Mouse (Mus musculus) bone marrow, adult 2 months (tissue): ENCODE data around the gene Srrm4. TPM values are rescaled to one million over a fixed set of nuclear protein-coding genes. Genes with fewer than 3 reads are reported as not detected.

ENCODE experiments used
- H3K27ac ChIP-seq: fragments of 200-500 bp; 2 replicates; pipeline ENCODE4 v1.5.1; 2012; ENCODE audit warnings: low read depth, mild to moderate bottlenecking, control low read depth, inconsistent platforms, low read length; ENCODE audit not compliant: control insufficient read depth, poor library complexity, insufficient read depth
- H3K4me1 ChIP-seq: fragments of 200-500 bp; 2 replicates; pipeline ENCODE4 v1.6.1; 2011; ENCODE audit warnings: low read length; ENCODE audit not compliant: control insufficient read depth, insufficient read depth
- H3K4me3 ChIP-seq: fragments of 200-500 bp; replicated peaks from 2 replicates; pipeline ENCODE3; 2011; ENCODE audit warnings: mild to moderate bottlenecking, low read depth, low read length, control low read depth; ENCODE audit not compliant: control insufficient read depth
- CTCF ChIP-seq: fragments of 200-500 bp; IDR thresholded peaks from 2 replicates; pipeline ENCODE4 v1.5.1; 2011; ENCODE audit warnings: low read length, control low read depth; ENCODE audit not compliant: control insufficient read depth, insufficient read depth
- POLR2A ChIP-seq: fragments of 200-500 bp; IDR thresholded peaks from 2 replicates; pipeline ENCODE4 v1.6.1; 2011; ENCODE audit warnings: low read depth, mild to moderate bottlenecking, control low read depth, low read length, borderline replicate concordance; ENCODE audit not compliant: control insufficient read depth
- WGBS: fragments of 180-500 bp; shearing (Covaris S2); methylation state at CpG from one replicate; pipeline ENCODE4 v1.1.7; 2018; 5-methylcytosine and 5-hydroxymethylcytosine counted together
- polyA plus RNA-seq: library from polyadenylated mRNA; stranded (reverse); fragments of >200 nt; gene quantifications from 2 replicates; pipeline ENCODE4 v1.2.4, GENCODE M21; 2011; ENCODE audit warnings: low replicate concordance; ENCODE audit not compliant: missing spikeins, insufficient read depth, insufficient read length

Srrm4 gene
- polyA plus RNA-seq, 1 experiment, result 0.30 TPM

DNA sequence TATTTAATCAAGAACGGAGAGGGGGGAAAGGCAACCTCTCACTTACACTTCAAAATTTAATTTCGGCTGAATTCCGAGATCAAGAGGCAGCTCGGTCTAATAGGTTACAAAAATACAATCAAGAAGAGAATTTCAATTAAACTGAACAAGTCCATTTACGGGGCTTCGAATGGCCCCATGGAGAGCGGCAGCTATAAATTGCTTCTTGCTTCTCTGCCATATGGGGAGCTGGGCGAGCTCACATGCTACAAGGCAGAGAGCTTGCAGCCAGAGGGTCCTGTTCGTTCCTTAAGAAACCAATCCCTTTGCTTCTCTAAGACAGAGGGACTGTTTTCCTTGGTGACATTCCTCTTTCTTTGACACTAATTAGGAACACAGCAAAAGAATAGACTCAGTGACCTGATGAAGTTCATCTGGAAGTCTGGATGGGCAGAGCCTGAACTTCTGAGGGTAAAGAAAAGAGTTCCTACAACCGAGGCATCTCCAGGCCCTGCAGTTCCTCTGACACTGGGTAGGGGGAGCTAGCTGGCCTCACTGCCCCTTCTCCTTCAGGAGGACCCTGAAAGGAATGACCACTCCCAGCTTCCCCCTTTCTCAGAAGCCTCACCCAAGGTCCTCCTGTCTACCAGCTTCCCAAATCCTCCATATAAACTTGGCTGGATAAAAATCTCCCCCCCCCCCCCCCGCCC lies 130.1 kb downstream of the Srrm4 start:
- Histone ChIP-seq H3K4me3 (no peak overlapping the region), H3K4me1 (no peaks in the 10 kb centered on the region), H3K27ac (no peak overlapping the region)
- WGBS, result 72% methylated on average over 11 of the region's 11 CpGs
- TF ChIP-seq CTCF (peak; percentile 41), POLR2A (no peak)

DNA sequence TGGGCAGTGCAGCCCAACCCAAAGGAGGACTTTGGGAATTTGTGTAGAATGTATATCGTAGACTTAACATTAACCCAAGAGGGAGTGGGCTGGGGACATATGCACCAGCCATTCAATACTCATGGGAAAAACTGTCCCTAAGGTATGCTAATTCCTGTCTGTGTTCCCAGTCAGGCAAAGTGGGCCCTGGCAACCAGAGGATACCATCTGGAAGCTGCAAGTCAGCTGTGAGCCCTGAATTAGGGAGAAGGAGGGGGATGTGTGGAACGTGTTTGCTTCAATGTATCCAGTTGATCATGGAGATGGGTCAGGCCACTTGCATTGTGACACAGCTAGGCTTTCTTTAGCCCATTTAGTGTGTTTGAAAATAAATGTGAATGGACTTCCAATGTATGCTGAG lies 131.6 kb downstream of the Srrm4 start:
- H3K4me3 ChIP-seq, result no peak overlapping the region
- no peaks in the 10 kb centered on the region for H3K4me1 ChIP-seq
- TF ChIP-seq POLR2A, result no peak
- TF ChIP-seq CTCF, result no peak
- no peak overlapping the region for H3K27ac ChIP-seq
- 87% methylated on average over 2 of the region's 2 CpGs for WGBS

GRCm38 (mm10) chr5:116457791-116458190 lies 133.8 kb downstream of the Srrm4 start:
- no peak overlapping the region for H3K4me3 ChIP-seq
- TF ChIP-seq CTCF, result no peak
- TF ChIP-seq POLR2A, result no peak
- no peak overlapping the region for H3K27ac ChIP-seq
- no peaks in the 10 kb centered on the region for H3K4me1 ChIP-seq
- 78% methylated on average over 7 of the region's 7 CpGs for WGBS

GRCm38 (mm10) chr5:116456796-116457515 lies 134.7 kb downstream of the Srrm4 start:
- Histone ChIP-seq H3K4me3 (no peak overlapping the region), H3K27ac (no peak overlapping the region), H3K4me1 (no peaks in the 10 kb centered on the region)
- TF ChIP-seq POLR2A (no peak), CTCF (no peak)
- 38% methylated on average over 10 of the region's 10 CpGs for WGBS

- 4% methylated on average over 27 of the region's 27 CpGs for WGBS
- TF ChIP-seq CTCF (no peak), POLR2A (no peak)
- Histone ChIP-seq H3K4me3 (no peak overlapping the region), H3K4me1 (no peaks in the 10 kb centered on the region), H3K27ac (no peak overlapping the region)
These were observed 138.2 kb downstream of the Srrm4 start for GRCm38 (mm10) chr5:116453401-116453851.

DNA sequence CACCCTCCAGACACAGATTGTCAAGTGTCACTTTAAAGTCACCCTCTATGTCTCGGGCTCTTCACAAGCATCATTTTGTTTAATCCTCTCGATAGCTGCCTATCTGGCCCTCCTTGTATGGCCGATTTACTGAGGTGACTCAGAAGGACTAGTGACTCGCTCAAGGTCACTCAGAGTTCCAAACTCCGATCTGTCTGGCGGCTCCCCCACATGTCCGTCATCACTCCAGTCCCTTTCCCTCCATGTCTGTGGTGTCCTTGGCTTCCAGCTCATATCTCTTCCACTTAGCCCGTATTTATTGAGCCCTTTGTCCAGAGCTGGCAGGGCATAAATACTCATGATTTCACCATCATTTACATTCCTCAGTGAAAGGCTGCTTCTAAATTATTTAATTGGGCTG lies 140.7 kb downstream of the Srrm4 start:
- no peaks in the 10 kb centered on the region for H3K4me1 ChIP-seq
- H3K27ac ChIP-seq, result no peak overlapping the region
- no peak overlapping the region for H3K4me3 ChIP-seq
- WGBS, result 77% methylated on average over 8 of the region's 8 CpGs
- TF ChIP-seq POLR2A (no peak), CTCF (no peak)

DNA sequence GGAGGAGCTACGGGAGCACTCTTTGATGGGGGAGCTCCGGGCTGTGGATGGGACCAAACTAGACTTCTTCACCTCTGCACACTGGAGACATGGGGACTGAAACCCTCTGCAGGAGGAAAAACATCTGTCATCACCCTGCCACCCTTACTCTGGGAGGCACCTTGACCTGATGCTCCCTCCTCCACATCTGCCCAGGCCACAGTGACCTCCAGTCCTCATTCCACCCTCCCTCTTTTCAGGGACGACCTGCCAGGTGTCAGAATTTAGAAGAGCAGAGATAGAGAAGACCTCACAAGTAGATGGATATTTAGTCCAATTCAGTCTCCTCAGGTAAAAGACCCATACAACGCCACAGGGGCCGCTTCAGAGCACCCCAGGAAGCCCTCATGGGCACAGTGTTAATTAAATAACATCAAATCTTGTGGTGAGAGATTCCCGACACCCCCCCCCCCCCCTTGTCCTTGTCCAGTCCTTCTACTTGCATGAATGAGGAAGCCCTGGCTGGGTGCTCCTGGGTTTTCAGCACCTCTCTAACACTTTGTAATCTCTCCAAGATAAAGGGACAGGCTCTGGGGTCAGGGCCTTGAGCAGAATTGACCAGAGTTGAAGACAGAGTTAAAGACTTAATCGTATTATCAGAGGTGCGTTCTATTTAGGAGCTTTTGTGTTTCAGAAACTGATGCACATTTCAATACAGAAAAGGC lies 141.9 kb downstream of the Srrm4 start:
- WGBS, result 53% methylated on average over 8 of the region's 8 CpGs
- Histone ChIP-seq H3K4me3 (no peak overlapping the region), H3K27ac (no peak overlapping the region), H3K4me1 (no peaks in the 10 kb centered on the region)
- TF ChIP-seq CTCF (no peak), POLR2A (no peak)
